Mouse (Mus musculus) neural tube, embryonic 13.5 days (tissue): ENCODE results near the gene Gcgr. TPM values are rescaled to one million over a fixed set of nuclear protein-coding genes. Genes with fewer than 3 reads are reported as not detected.
"Not testable (repeated sequence)": the region's sequence is repeated elsewhere in the genome, so short reads cannot be mapped to it uniquely, and the experiment has no call there.

Experiments
- ATAC-seq: fragments of 200-750 bp; cut with Nextera tagmentation; 2 replicates; pipeline ENCODE4 v1.8.0; 2017; ENCODE audit warnings: low read depth, mild to moderate bottlenecking, moderate TSS enrichment, moderate library complexity
- H3K27ac ChIP-seq: fragments of 300-500 bp; sonication (generic); replicated peaks from 2 replicates; pipeline ENCODE4 v1.5.1; 2015; ENCODE audit warnings: moderate library complexity, mild to moderate bottlenecking, inconsistent platforms
- H3K27me3 ChIP-seq: fragments of 300-500 bp; sonication (generic); 2 replicates; pipeline ENCODE4 v1.6.1; 2015; ENCODE audit warnings: mild to moderate bottlenecking, inconsistent platforms
- H3K36me3 ChIP-seq: fragments of 300-500 bp; sonication (generic); 2 replicates; pipeline ENCODE4 v1.6.1; 2015; ENCODE audit warnings: mild to moderate bottlenecking, inconsistent platforms
- H3K4me1 ChIP-seq: fragments of 300-500 bp; sonication (generic); replicated peaks from 2 replicates; pipeline ENCODE4 v1.6.1; 2015; ENCODE audit warnings: inconsistent platforms
- H3K4me2 ChIP-seq: fragments of 300-500 bp; sonication (generic); 2 replicates; pipeline ENCODE4 v1.6.1; 2015; ENCODE audit warnings: inconsistent platforms, mild to moderate bottlenecking, moderate library complexity
- H3K4me3 ChIP-seq: fragments of 300-500 bp; sonication (generic); 2 replicates; pipeline ENCODE4 v1.5.1; 2015; ENCODE audit warnings: mild to moderate bottlenecking, inconsistent platforms
- H3K9ac ChIP-seq: fragments of 300-500 bp; sonication (generic); 2 replicates; pipeline ENCODE4 v1.6.1; 2015; ENCODE audit warnings: moderate library complexity, mild to moderate bottlenecking, inconsistent platforms
- H3K9me3 ChIP-seq: fragments of 300-500 bp; sonication (generic); 2 replicates; pipeline ENCODE4 v1.6.1; 2016; ENCODE audit warnings: inconsistent platforms
- WGBS: fragments of 180-500 bp; shearing (Covaris S2); methylation state at CpG from one replicate; pipeline ENCODE4 v1.1.7; 2015; 5-methylcytosine and 5-hydroxymethylcytosine counted together
- polyA plus RNA-seq: library from polyadenylated mRNA; unstranded; fragments of >200 nt; fragmentation: Nextera tagmentation; extraction: Ambion mirVana; gene quantifications from 2 replicates; pipeline ENCODE4 v1.2.1, GENCODE M21; 2015

Gcgr gene
- polyA plus RNA-seq, 1 experiment from 2014 or later: 0.20 TPM

- H3K4me3 ChIP-seq: no peak overlapping the region
- 0 out of 2 replicates have a peak overlapping the region, but pooled peaks have one; percentile 96 for H3K4me2 ChIP-seq
- no peaks in the 10 kb centered on the region for H3K9me3 ChIP-seq
- H3K27me3 ChIP-seq: no peaks in the 10 kb centered on the region
- H3K9ac ChIP-seq: peak overlapping the region; percentile 12; the same call in 1 of the 2 replicates
- no peak for ATAC-seq
- WGBS: 57% methylated on average over 2 of the region's 2 CpGs
- no peak overlapping the region for H3K27ac ChIP-seq
- H3K36me3 ChIP-seq: peaks cover 32% of the 10 kb centered on the region
- H3K4me1 ChIP-seq: peaks cover 33% of the 10 kb centered on the region
Measured at GRCm38 (mm10) chr11:120547469-120547868, 17.0 kb downstream of the Gcgr start.

- Histone ChIP-seq H3K4me3 (peak overlapping the region; percentile 91), H3K9me3 (no peaks in the 10 kb centered on the region), H3K9ac (peak overlapping the region; percentile 98), H3K4me1 (peaks cover 33% of the 10 kb centered on the region), H3K4me2 (peak overlapping the region; percentile 96), H3K36me3 (peaks cover 24% of the 10 kb centered on the region), H3K27me3 (no peaks in the 10 kb centered on the region), H3K27ac (no peak overlapping the region)
- no peak for ATAC-seq
- 88% methylated on average over 3 of the region's 3 CpGs for WGBS
Measured at GRCm38 (mm10) chr11:120548214-120548613, 17.7 kb downstream of the Gcgr start.

- peak overlapping the region; percentile 98 for H3K9ac ChIP-seq
- peak overlapping the region; percentile 96 for H3K4me2 ChIP-seq
- H3K4me3 ChIP-seq: peak overlapping the region; percentile 91
- 32% methylated on average over 7 of the region's 7 CpGs for WGBS
- ATAC-seq: no peak
- no peaks in the 10 kb centered on the region for H3K27me3 ChIP-seq
- H3K36me3 ChIP-seq: peaks cover 19% of the 10 kb centered on the region
- peaks cover 33% of the 10 kb centered on the region for H3K4me1 ChIP-seq
- peak overlapping the region; percentile 90 for H3K27ac ChIP-seq
- no peaks in the 10 kb centered on the region for H3K9me3 ChIP-seq
Measured at GRCm38 (mm10) chr11:120548786-120549167, 18.3 kb downstream of the Gcgr start.

DNA sequence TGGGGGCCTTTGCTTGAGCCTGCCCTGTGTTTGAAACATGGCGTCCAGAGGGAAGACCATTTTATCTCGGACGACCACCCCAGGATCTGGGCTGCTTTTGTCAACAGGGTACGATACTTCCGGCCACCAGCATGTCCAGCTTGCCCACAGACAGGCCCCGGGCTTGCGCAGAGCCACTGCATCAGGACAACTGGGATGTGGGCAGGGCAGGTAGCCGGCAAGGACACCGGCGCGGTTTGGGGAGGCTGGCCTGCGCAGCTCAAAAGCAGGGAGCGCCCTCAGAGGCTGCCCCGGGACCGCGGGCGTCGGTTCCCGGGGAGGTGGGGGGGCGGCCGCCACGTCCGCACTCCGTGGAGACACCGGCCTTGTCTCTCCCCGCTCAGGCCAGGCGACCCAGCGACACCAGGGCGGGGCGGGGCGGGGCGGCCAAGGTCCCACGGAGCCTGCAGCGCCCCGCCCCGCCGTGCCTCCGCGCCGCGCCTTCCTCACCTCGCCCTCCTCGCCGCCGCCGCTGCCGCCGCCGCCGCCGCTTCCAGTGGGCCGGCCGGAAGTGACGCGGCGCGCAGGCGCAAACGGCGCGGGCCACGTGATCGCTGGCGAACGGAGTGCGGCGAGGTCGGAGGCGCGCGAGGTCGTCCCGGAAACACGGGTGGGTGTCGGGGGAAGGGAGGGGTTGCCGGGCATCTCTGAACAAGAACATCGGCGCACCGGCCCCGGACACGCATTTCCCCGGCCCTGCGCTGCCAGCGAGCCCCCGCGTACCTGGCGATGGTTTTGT lies 18.9 kb downstream of the Gcgr start, which contains the start of gene Mcrip1:
Mcrip1 (minus strand) TSS at position 560 of the 778 bp plus-strand sequence.
- Histone ChIP-seq H3K9me3 (no peaks in the 10 kb centered on the region), H3K4me1 (peaks cover 33% of the 10 kb centered on the region), H3K27ac (peak within 1 kb of the TSS; percentile 90), H3K4me2 (peak within 1 kb of the TSS; percentile 96), H3K36me3 (peaks cover 13% of the 10 kb centered on the region), H3K27me3 (no peaks in the 10 kb centered on the region), H3K9ac (peak within 1 kb of the TSS; percentile 98), H3K4me3 (peak within 1 kb of the TSS; percentile 91)
- WGBS: under 1% methylated on average over 56 of the region's 87 CpGs
- ATAC-seq: peak; percentile 91

DNA sequence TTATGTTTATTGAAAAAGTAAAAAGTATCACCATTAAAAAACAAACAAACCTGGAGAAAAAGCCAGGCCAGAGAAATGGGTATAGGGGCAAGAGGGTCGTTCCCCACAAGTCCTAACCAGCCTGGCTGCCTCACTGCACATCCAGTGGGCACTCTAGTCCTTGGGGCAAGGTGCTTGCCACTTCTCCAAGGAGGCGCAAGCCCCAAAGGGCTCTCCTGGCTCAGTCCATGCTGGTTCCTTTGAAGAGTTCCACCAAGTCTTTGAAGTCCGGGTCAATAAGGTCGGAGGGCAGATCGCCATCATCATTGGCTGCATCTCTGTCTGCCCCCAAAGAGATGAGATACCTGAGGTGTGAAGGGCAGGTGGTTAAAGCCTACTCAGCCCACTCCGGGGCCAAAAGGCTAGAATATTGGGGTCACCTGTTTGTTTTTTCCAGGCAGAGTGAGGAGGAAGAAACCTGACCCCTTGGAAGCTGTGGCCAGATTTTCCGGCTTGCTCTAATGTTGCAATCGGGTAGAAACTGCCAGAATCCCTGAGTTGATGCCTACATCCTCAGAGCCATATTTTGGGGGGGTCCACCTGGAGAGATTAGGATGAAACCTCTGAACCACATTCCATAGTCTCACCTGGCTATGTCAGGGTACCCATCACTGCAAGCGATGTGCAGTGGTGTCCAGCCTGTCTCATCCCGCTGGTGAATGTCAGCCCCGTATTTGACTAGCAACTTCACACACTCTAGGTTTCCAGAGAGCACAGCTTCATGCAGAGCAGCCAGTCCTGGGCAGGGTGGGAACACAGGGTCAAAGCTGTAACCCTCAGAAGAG lies 19.7 kb downstream of the Gcgr start:
- peak; percentile 41; the same call in 1 of the 2 replicates for ATAC-seq
- WGBS: 72% methylated on average over 11 of the region's 11 CpGs
- peak overlapping the region; percentile 90 for H3K27ac ChIP-seq

DNA sequence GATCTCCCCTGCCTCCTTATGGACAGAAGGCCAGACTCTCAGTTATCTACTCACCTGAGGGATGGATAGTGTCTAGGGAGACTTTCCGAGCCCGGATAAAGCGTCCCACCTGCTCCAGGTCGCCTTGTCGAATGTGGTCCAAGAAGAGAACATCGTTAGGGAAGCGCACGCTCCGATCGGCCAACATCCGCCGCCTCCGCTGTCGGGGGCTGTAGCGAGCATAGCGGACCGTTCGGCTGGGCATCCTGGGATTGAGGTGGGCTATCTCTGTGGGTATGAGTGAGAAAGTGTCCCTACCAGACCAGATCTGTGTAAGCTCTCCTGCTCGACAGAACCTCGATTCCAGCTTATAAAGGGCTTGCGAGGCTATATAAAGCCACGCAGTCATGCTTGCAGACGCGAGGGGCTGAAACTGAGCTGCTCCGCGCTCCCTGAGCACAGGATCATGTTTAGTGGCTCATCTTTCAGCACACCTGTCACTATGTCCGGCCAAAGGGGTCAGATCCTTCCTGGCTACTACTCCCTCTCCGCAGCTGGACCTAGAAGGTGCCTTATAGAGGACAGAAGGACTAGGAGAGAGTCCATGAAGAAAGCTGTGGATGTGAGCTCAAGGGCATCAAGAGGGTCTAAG lies 20.4 kb downstream of the Gcgr start, which contains the start of gene Ppp1r27:
Ppp1r27 (minus strand) TSS at position 323 of the 631 bp plus-strand sequence.
- peak within 1 kb of the TSS; percentile 91 for H3K4me3 ChIP-seq
- H3K4me2 ChIP-seq: peak within 1 kb of the TSS; percentile 96
- H3K27me3 ChIP-seq: no peaks in the 10 kb centered on the region
- H3K27ac ChIP-seq: peak within 1 kb of the TSS; percentile 90
- peaks cover 29% of the 10 kb centered on the region for H3K4me1 ChIP-seq
- no peaks in the 10 kb centered on the region for H3K9me3 ChIP-seq
- H3K36me3 ChIP-seq: no peaks in the 10 kb centered on the region
- no peak for ATAC-seq
- H3K9ac ChIP-seq: peak within 1 kb of the TSS; percentile 98
- 94% methylated on average over 28 of the region's 28 CpGs for WGBS

More for the DNA sequence above, 19.7 kb downstream of the Gcgr start:
- H3K4me1 ChIP-seq: peaks cover 33% of the 10 kb centered on the region
- H3K27me3 ChIP-seq: no peaks in the 10 kb centered on the region
- H3K9ac ChIP-seq: peak overlapping the region; percentile 98
- H3K36me3 ChIP-seq: peaks cover 4% of the 10 kb centered on the region; the same call in 1 of the 2 replicates
- peak overlapping the region; percentile 91 for H3K4me3 ChIP-seq
- peak overlapping the region; percentile 96 for H3K4me2 ChIP-seq
- no peaks in the 10 kb centered on the region for H3K9me3 ChIP-seq

DNA sequence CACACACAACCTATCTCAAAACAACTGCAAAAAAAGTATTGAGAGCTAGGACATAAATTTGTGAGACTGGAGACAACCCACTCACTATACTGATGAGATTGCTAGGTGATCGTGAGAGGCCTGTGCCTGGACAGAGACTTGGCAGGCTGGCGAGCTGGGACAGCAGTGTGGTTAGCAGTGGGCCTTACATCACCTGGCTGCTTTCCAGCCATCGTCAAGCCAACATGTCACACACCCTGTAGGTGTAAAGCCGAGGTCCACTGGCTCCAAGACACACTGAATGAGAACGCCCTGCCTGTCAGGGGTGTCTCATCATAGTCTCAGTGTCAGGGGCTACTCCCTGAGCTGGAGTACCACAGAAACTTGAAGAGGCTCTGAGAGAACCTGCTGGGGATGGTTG lies 22.2 kb downstream of the Gcgr start:
- no peaks in the 10 kb centered on the region for H3K36me3 ChIP-seq

DNA sequence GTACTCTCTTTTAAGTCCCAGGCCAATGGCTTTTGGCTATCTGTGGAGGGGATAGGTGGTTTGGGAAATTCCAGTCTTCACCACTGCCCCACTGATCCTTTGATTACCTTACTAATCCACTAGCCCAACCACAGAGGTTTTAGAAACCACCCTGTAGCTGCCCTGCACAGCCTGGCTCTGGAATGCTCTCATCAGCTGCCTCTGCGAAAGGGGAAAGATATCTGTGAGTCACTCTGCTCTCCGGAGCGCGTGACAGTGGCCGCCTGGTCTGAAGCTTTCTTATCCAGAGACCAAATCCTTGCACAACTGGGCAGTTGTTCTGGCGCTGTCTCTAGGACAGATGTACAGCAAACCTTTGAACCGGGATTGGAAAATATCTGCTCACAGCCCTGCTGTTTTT lies 24.3 kb downstream of the Gcgr start:
- WGBS: 89% methylated on average over 7 of the region's 7 CpGs
- Histone ChIP-seq H3K9ac (no peak overlapping the region), H3K4me1 (peaks cover 7% of the 10 kb centered on the region), H3K36me3 (peaks cover 14% of the 10 kb centered on the region), H3K27me3 (no peaks in the 10 kb centered on the region), H3K27ac (no peak overlapping the region), H3K9me3 (no peaks in the 10 kb centered on the region), H3K4me3 (no peak overlapping the region), H3K4me2 (no peak overlapping the region)
- no peak for ATAC-seq

More for the DNA sequence above, 22.2 kb downstream of the Gcgr start:
- no peak overlapping the region for H3K4me2 ChIP-seq
- ATAC-seq: no peak
- no peaks in the 10 kb centered on the region for H3K27me3 ChIP-seq
- H3K27ac ChIP-seq: no peak overlapping the region
- no peak overlapping the region for H3K4me3 ChIP-seq
- no peak overlapping the region for H3K9ac ChIP-seq
- H3K4me1 ChIP-seq: peaks cover 20% of the 10 kb centered on the region
- no peaks in the 10 kb centered on the region for H3K9me3 ChIP-seq
- WGBS: 76% methylated on average over 5 of the region's 5 CpGs

GRCm38 (mm10) chr11:120555260-120555659 lies 24.8 kb downstream of the Gcgr start:
- WGBS: 75% methylated on average over 2 of the region's 2 CpGs
- no peaks in the 10 kb centered on the region for H3K27me3 ChIP-seq

DNA sequence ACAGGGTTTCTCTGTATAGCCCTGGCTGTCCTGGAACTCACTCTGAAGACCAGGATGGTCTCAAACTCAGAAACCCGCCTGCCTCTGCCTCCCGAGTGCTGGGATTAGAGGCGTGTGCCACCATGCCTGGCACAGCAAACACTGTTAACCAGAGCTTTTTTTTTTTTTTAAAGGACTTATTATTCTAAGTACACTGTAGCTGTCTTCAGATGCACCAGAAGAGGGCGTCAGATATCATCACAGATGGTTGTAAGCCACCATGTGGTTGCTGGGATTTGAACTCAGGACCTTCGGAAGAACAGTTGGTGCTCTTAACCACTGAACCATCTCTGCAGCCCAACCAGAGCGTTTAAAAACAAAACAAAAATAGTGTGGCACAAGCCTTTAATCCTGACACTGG lies 28.3 kb downstream of the Gcgr start:
- not testable (repeated sequence) for H3K4me2 ChIP-seq, ATAC-seq, H3K4me3 ChIP-seq, H3K4me1 ChIP-seq, H3K9ac ChIP-seq, H3K27ac ChIP-seq, H3K27me3 ChIP-seq, H3K9me3 ChIP-seq
- WGBS: 89% methylated on average over 6 of the region's 6 CpGs
- peaks cover 54% of the 10 kb centered on the region for H3K36me3 ChIP-seq

More at GRCm38 (mm10) chr11:120555260-120555659, 24.8 kb downstream of the Gcgr start:
- H3K27ac ChIP-seq: no peak overlapping the region
- H3K9ac ChIP-seq: no peak overlapping the region
- ATAC-seq: no peak
- no peak overlapping the region for H3K4me2 ChIP-seq
- no peak overlapping the region for H3K4me3 ChIP-seq
- no peaks in the 10 kb centered on the region for H3K9me3 ChIP-seq
- H3K36me3 ChIP-seq: peaks cover 18% of the 10 kb centered on the region
- peaks cover 3% of the 10 kb centered on the region for H3K4me1 ChIP-seq

DNA sequence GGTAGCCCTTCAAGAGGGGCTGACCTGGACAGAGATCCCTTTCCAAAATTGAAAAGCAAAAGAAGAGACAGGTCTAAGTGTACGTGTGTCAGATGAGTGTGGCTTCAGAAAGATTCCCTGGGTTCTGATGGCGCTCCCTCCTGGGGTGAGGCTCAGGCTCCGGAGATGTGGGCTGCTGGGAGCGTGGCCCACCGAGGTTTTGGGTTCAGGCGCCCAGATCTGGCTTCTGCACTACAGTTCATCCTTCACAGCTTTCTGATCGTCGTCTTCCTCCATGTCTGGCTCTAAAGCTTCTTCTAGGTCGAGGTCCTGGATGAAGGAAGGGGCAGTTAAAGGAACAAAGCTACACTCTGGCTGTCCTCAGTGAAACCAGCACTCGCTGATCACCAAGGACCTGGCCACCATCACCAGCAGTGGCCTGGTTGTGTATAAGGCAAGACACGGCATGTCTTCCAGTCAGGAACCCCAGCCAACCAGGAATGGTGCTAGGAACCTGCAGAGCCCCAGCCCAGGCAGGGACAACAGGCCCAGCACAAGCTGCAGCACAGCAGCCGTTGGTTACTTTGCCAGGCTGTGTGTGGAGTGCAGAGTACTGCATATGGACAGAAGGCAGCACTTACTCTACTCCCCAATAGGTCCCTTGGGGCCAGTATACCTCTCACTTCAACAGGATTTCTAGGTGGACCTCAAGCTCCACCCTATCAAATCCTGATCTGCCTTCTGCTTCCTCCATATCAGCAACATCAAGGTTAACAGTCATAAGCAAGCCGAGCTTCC lies 30.6 kb downstream of the Gcgr start:
- Histone ChIP-seq H3K4me1 (no peaks in the 10 kb centered on the region), H3K36me3 (peaks cover 76% of the 10 kb centered on the region), H3K4me3 (no peak overlapping the region), H3K27ac (no peak overlapping the region), H3K9ac (no peak overlapping the region), H3K9me3 (no peaks in the 10 kb centered on the region), H3K4me2 (no peak overlapping the region), H3K27me3 (no peaks in the 10 kb centered on the region)
- WGBS: 95% methylated on average over 13 of the region's 13 CpGs
- no peak for ATAC-seq
